Mouse (Mus musculus) stomach, postnatal 0 days (tissue): ENCODE measurements at regions not wholly inside any gene's neighbourhood (a gene's known extent, or its start where the extent isn't known, plus 50 kb on each side); places are given as distances from the start of the nearest gene placed in this dataset.
A peak's percentile ranks its signal among the peaks of the same experiment; 100 is the strongest.

Experiments
- ATAC-seq: fragments of 200-750 bp; cut with Nextera tagmentation; 2 replicates; pipeline ENCODE4 v1.8.0; 2017; ENCODE audit not compliant: low FRiP score, low TSS enrichment
- DNase-seq: peaks from one replicate; pipeline ENCODE4 v3.0.0-alpha.2; 2016; ENCODE audit warnings: low spot score
- H3K27ac ChIP-seq: fragments of 300-500 bp; sonication (generic); replicated peaks from 2 replicates; pipeline ENCODE4 v1.5.1; 2014; ENCODE audit warnings: mild to moderate bottlenecking, control low read depth
- H3K27me3 ChIP-seq: fragments of 300-500 bp; sonication (generic); 2 replicates; pipeline ENCODE4 v1.6.1; 2014; ENCODE audit warnings: low read length; ENCODE audit not compliant: control insufficient read depth, insufficient read depth
- H3K36me3 ChIP-seq: fragments of 300-500 bp; sonication (generic); 2 replicates; pipeline ENCODE4 v1.6.1; 2014; ENCODE audit warnings: low read length, mixed read lengths; ENCODE audit not compliant: control insufficient read depth, insufficient read depth
- H3K4me1 ChIP-seq: fragments of 300-500 bp; sonication (generic); replicated peaks from 2 replicates; pipeline ENCODE4 v1.6.1; 2014; ENCODE audit warnings: antibody characterized with exemption; ENCODE audit not compliant: control insufficient read depth, insufficient read depth
- H3K4me2 ChIP-seq: fragments of 300-500 bp; sonication (generic); replicated peaks from 2 replicates; pipeline ENCODE4 v1.6.1; 2014; ENCODE audit warnings: low read depth, mild to moderate bottlenecking, control low read depth, moderate library complexity
- H3K4me3 ChIP-seq: fragments of 300-500 bp; sonication (generic); 2 replicates; pipeline ENCODE4 v1.5.1; 2014; ENCODE audit warnings: low read depth, low read length, control low read depth
- H3K9ac ChIP-seq: fragments of 300-500 bp; sonication (generic); 2 replicates; pipeline ENCODE4 v1.6.1; 2014; ENCODE audit warnings: mild to moderate bottlenecking, low read length, control low read depth, mixed read lengths
- H3K9me3 ChIP-seq: fragments of 300-500 bp; sonication (generic); 2 replicates; pipeline ENCODE4 v1.6.1; 2016; ENCODE audit warnings: low read length; ENCODE audit not compliant: control insufficient read depth
- CTCF ChIP-seq: IDR thresholded peaks from 2 replicates; pipeline ENCODE4 v1.5.1; 2016; ENCODE audit warnings: antibody characterized with exemption, low read depth, mild to moderate bottlenecking, moderate library complexity
- EP300 ChIP-seq: optimal IDR thresholded peaks from 2 replicates; pipeline ENCODE3; 2016; ENCODE audit warnings: antibody characterized with exemption
- WGBS: fragments of 180-500 bp; shearing (Covaris S2); extraction: QIAGEN DNeasy Blood & Tissue Kit; methylation state at CpG from one replicate; pipeline ENCODE4 v1.1.7; 2014; 5-methylcytosine and 5-hydroxymethylcytosine counted together

- TF ChIP-seq CTCF (no peak), EP300 (no peak)
- no peak overlapping the region for H3K27ac ChIP-seq
- DNase-seq (no peak), ATAC-seq (no peak)
- H3K4me3 ChIP-seq: no peak overlapping the region
- no peaks in the 10 kb centered on the region for H3K27me3 ChIP-seq
- H3K36me3 ChIP-seq: no peaks in the 10 kb centered on the region
- H3K4me2 ChIP-seq: no peak overlapping the region
- no peak overlapping the region for H3K9ac ChIP-seq
- 0 out of 2 replicates have a peak, but pooled peaks cover 2% of the 10 kb centered on the region for H3K4me1 ChIP-seq
- WGBS: 83% methylated on average over 4 of the region's 4 CpGs
- no peaks in the 10 kb centered on the region for H3K9me3 ChIP-seq
Observed at GRCm38 (mm10) chr5:64535546-64535945, 267.6 kb upstream of the Klf3 start.

- TF ChIP-seq EP300 (peak; percentile 39), CTCF (no peak)
- peak overlapping the region; percentile 35; the same call in 1 of the 2 replicates for H3K27ac ChIP-seq
- DNase-seq (peak; percentile 60), ATAC-seq (peak; percentile 88)
- H3K4me2 ChIP-seq: peak overlapping the region; percentile 19; the same call in 1 of the 2 replicates
- H3K27me3 ChIP-seq: no peaks in the 10 kb centered on the region
- 18% methylated on average over 20 of the region's 20 CpGs for WGBS
- H3K9me3 ChIP-seq: no peaks in the 10 kb centered on the region
- H3K4me3 ChIP-seq: no peak overlapping the region
- 0 out of 2 replicates have a peak, but pooled peaks cover 2% of the 10 kb centered on the region for H3K4me1 ChIP-seq
- no peaks in the 10 kb centered on the region for H3K36me3 ChIP-seq
- H3K9ac ChIP-seq: no peak overlapping the region
Observed at GRCm38 (mm10) chr5:64536393-64537112, 266.6 kb upstream of the Klf3 start.

- no peak overlapping the region for H3K4me3 ChIP-seq
- DNase-seq (no peak), ATAC-seq (no peak)
- no peaks in the 10 kb centered on the region for H3K9me3 ChIP-seq
- no peak for TF ChIP-seq EP300
- no peak for TF ChIP-seq CTCF
- peak overlapping the region; percentile 5; the same call in 1 of the 2 replicates for H3K27ac ChIP-seq
- no peaks in the 10 kb centered on the region for H3K36me3 ChIP-seq
- peak overlapping the region; percentile 19; the same call in 1 of the 2 replicates for H3K4me2 ChIP-seq
- no peak overlapping the region for H3K9ac ChIP-seq
- 0 out of 2 replicates have a peak, but pooled peaks cover 2% of the 10 kb centered on the region for H3K4me1 ChIP-seq
- H3K27me3 ChIP-seq: no peaks in the 10 kb centered on the region
- 54% methylated on average over 10 of the region's 10 CpGs for WGBS
Observed at GRCm38 (mm10) chr5:64537113-64537780, 265.9 kb upstream of the Klf3 start.

- no peaks in the 10 kb centered on the region for H3K9me3 ChIP-seq
- H3K4me2 ChIP-seq: no peak overlapping the region
- no peak overlapping the region for H3K4me3 ChIP-seq
- no peaks in the 10 kb centered on the region for H3K27me3 ChIP-seq
- H3K36me3 ChIP-seq: no peaks in the 10 kb centered on the region
- no peak overlapping the region for H3K9ac ChIP-seq
- TF ChIP-seq EP300: no peak
- TF ChIP-seq CTCF: no peak
- ATAC-seq (no peak), DNase-seq (no peak)
- 0 out of 2 replicates have a peak, but pooled peaks cover 2% of the 10 kb centered on the region for H3K4me1 ChIP-seq
- peak overlapping the region; percentile 46 for H3K27ac ChIP-seq
Observed at GRCm38 (mm10) chr5:64541765-64542164, 261.4 kb upstream of the Klf3 start.

- DNase-seq: no peak
- Histone ChIP-seq H3K4me2 (no peak overlapping the region), H3K4me1 (no peaks in the 10 kb centered on the region), H3K9me3 (no peaks in the 10 kb centered on the region), H3K27me3 (no peaks in the 10 kb centered on the region), H3K27ac (no peak overlapping the region), H3K9ac (no peak overlapping the region), H3K4me3 (no peak overlapping the region), H3K36me3 (no peaks in the 10 kb centered on the region)
- TF ChIP-seq CTCF: no peak
- TF ChIP-seq EP300: no peak
- 82% methylated on average over 7 of the region's 7 CpGs for WGBS
- no peak for ATAC-seq
Observed at GRCm38 (mm10) chr5:64555931-64556330, 247.3 kb upstream of the Klf3 start.
